Mouse (Mus musculus): ENCODE data around the gene Gpatch3. TPM values are rescaled to one million over a fixed set of nuclear protein-coding genes. Genes with fewer than 3 reads are reported as not detected.
A peak's percentile ranks its signal among the peaks of the same experiment; 100 is the strongest.

The Gpatch3 gene
- polyA plus RNA-seq, 1 experiment from 2014 or later, result 7.5 TPM

DNA sequence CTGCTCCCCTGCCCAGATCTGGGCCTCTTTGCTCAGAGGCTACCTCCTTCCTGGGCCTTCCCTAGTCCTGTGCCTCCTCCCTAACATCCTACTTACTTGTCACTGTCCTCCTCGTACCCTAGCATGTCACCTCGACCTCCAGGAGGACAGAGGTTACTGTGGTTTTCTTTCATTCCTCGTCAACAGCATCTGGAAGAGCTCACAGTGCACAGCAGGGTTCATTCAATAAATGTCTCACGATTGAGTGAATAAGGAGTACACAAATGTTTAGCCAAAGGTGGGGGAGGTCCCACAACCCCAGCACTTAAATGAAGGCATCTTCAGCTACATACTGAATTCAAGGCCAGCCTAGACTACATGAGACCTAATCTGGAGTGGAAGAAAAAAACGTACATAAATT lies 51.7 kb downstream of the Gpatch3 start:
- ATAC-seq (ENCODE audit: low FRiP score, low read depth), result no peak
- Histone ChIP-seq H3K4me1 (peaks cover 9% of the 10 kb centered on the region), H3K27ac (no peak overlapping the region), H3K36me3 (peaks cover 53% of the 10 kb centered on the region), H3K27me3 (no peaks in the 10 kb centered on the region), H3K9me3 (no peaks in the 10 kb centered on the region), H3K4me3 (no peak overlapping the region), H3K4me2 (replicated peaks) (no peak overlapping the region), H3K9ac (no peak overlapping the region)
- 55% methylated on average over 5 of the region's 5 CpGs for WGBS

DNA sequence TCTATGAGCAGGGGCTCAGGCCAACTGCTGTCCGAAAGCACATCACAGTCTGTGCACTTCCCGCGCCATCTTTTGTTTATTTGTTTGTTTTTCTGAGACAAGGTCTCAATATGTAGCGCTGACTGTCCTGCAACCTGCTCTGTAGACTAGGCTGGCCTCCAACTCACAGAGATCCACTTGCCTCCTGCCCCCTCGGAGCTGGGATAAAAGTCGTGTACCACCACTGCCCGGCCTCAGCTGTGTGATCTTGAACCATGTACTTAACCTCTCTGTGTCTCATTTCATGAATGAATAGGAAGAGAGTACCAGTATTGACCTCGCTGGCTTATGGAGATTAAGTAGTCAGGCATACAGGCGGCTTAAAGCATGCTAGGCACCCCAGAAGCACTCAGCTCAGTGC lies 52.1 kb downstream of the Gpatch3 start:
- Histone ChIP-seq H3K27me3 (no peaks in the 10 kb centered on the region), H3K9me3 (no peaks in the 10 kb centered on the region), H3K4me3 (no peak overlapping the region), H3K9ac (no peak overlapping the region), H3K4me2 (replicated peaks) (no peak overlapping the region), H3K27ac (no peak overlapping the region), H3K4me1 (peaks cover 13% of the 10 kb centered on the region), H3K36me3 (peaks cover 49% of the 10 kb centered on the region)
- no peak for ATAC-seq (ENCODE audit: low FRiP score, low read depth)
- 91% methylated on average over 9 of the region's 9 CpGs for WGBS

DNA sequence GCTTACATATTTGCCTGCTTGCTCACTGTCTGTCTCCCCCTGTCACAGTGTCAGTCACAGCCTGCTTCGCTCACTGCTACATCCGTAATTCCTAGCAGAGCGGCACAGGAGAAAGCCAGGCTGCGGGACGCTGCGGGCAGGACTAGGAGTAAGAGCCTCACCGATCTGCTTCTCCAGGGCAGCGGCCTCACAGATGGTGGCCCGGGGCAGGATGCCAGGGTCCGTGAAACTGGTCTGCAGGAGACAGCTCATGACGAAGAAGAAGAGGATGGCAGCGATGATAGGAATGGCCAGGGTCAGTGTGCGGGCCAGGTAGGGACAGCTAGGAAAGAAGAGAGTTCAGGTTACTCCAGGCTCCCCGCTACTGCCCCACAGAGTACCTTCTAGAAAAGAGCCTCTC lies 52.5 kb downstream of the Gpatch3 start:
- no peaks in the 10 kb centered on the region for H3K27me3 ChIP-seq
- no peak overlapping the region for H3K9ac ChIP-seq
- no peak for ATAC-seq (ENCODE audit: low FRiP score, low read depth)
- 94% methylated on average over 14 of the region's 14 CpGs for WGBS
- H3K36me3 ChIP-seq, result peaks cover 45% of the 10 kb centered on the region
- H3K4me3 ChIP-seq, result no peak overlapping the region
- no peak overlapping the region for H3K27ac ChIP-seq
- peaks cover 17% of the 10 kb centered on the region for H3K4me1 ChIP-seq
- H3K9me3 ChIP-seq, result no peaks in the 10 kb centered on the region
- H3K4me2 ChIP-seq (replicated peaks), result no peak overlapping the region

DNA sequence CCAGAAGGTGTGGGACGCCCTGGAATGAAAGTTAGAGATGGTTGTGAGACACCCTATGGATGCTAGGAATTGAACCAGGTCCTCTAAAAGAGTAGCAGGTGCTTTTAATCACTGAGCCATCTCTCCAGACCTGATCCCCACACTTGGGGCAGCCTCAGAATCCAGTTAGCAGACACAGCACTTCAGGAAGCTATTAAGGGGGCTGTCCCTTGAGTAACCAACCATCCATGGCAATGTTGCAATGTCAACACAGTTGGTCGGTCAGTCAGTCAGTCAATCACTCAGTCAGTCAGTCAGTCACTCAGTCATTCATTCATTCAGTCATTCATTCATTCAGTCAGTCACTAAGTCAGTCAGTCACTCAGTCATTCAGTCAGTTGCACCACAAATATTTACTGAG lies 54.0 kb downstream of the Gpatch3 start:
- Histone ChIP-seq H3K9ac (no peak overlapping the region), H3K36me3 (peaks cover 37% of the 10 kb centered on the region), H3K27me3 (no peaks in the 10 kb centered on the region), H3K27ac (no peak overlapping the region), H3K4me2 (replicated peaks) (no peak overlapping the region), H3K4me3 (no peak overlapping the region), H3K4me1 (peaks cover 23% of the 10 kb centered on the region), H3K9me3 (no peaks in the 10 kb centered on the region)
- 80% methylated on average over 2 of the region's 2 CpGs for WGBS
- no peak for ATAC-seq (ENCODE audit: low FRiP score, low read depth)

DNA sequence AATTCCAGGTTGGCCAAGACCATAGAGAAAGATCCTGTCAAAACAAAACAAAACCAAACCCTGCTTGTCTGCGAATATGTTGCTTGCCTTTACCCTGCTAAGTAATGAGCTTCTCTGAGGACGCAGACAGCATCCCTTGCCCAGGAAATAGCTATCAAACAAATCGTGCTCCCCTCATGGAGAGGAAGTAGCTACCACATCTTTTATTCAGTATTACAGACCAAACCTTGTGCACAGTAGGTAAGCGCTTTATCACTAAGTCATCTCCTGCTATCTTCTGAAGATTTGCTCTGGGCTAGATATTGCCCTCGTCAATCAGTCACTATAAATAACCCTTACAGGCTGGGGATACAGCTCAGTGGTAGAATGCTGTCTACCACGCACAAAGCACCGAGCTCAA lies 54.6 kb downstream of the Gpatch3 start:
- Histone ChIP-seq H3K36me3 (peaks cover 31% of the 10 kb centered on the region), H3K4me3 (no peak overlapping the region), H3K27ac (no peak overlapping the region), H3K4me1 (peaks cover 27% of the 10 kb centered on the region), H3K27me3 (no peaks in the 10 kb centered on the region), H3K4me2 (replicated peaks) (no peak overlapping the region), H3K9me3 (no peaks in the 10 kb centered on the region), H3K9ac (no peak overlapping the region)
- 85% methylated on average over 7 of the region's 7 CpGs for WGBS
- no peak for ATAC-seq (ENCODE audit: low FRiP score, low read depth)

DNA sequence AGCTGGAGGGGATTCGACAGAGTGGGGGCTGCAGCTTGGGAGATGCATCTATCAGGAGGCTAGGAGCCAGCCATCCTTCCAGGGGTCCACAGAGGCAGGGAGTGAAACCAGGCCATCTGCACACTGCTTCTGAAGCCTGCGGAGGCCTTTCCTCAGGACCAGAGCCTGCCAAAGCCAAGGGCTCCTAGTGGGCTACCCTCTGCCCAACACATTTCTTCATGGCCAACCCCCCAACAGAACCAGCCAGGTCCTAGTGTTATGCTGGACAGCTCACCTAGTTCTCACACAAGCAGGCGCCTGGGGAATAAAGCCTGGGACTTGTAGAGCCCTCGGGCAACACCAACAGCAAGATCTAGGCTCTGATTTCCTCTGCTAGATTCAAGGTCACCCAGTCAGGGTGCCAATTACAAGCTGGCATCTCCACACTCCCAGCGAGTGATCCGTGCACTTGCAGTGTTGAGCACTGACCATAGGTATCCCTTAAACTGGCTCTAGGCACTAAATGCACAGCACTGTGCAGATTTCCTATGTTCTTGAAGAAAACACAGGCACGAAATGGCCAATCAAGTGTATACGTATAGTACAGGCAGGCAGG lies 55.9 kb downstream of the Gpatch3 start:
- Histone ChIP-seq H3K4me2 (replicated peaks) (no peak overlapping the region), H3K4me1 (peaks cover 27% of the 10 kb centered on the region), H3K4me3 (no peak overlapping the region), H3K27me3 (no peaks in the 10 kb centered on the region), H3K27ac (no peak overlapping the region), H3K36me3 (peaks cover 19% of the 10 kb centered on the region), H3K9me3 (no peaks in the 10 kb centered on the region), H3K9ac (peak overlapping the region; percentile 25; the same call in 1 of the 2 replicates)
- 90% methylated on average over 8 of the region's 8 CpGs for WGBS
- no peak for ATAC-seq (ENCODE audit: low FRiP score, low read depth)

DNA sequence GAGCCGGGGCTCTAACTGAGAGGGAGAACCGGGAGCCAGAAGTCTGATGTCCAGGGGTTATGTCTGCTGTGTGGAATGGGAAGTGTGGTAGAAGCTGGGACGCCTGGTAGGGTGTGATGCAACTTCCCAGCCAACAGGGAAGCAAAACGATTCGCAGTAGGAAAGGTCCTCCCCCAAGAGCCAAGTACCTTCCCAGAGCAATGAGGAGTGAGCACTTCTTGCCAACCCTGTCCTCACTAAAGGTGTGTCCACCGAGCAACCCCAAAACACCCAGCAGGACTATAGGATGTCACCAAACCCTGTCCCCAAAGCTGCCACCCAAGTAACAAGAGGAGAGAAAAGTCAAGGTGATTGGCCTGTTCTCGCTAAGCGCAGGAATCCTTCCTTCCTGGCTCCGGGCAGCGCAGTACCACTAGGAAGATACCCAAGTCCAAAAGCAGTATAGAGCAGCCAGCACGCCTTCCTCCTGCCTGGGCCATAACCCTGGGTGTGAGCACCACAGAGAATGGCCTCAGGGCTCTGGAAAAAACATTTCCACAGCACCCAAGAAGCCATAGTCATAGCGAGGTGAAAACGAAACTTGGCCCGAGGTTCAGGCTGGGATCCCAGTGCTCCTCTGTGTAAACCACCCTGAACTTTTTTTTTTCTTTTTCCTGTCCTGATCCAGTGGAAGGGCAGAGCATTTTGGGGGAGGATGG lies 56.7 kb downstream of the Gpatch3 start:
- Histone ChIP-seq H3K27ac (no peak overlapping the region), H3K4me3 (no peak overlapping the region), H3K4me1 (peaks cover 27% of the 10 kb centered on the region), H3K4me2 (replicated peaks) (peak overlapping the region; percentile 90), H3K9ac (0 out of 2 replicates have a peak overlapping the region, but pooled peaks have one; percentile 25), H3K36me3 (peaks cover 11% of the 10 kb centered on the region), H3K9me3 (no peaks in the 10 kb centered on the region), H3K27me3 (no peaks in the 10 kb centered on the region)
- 78% methylated on average over 14 of the region's 14 CpGs for WGBS
- ATAC-seq (ENCODE audit: low FRiP score, low read depth), result no peak

DNA sequence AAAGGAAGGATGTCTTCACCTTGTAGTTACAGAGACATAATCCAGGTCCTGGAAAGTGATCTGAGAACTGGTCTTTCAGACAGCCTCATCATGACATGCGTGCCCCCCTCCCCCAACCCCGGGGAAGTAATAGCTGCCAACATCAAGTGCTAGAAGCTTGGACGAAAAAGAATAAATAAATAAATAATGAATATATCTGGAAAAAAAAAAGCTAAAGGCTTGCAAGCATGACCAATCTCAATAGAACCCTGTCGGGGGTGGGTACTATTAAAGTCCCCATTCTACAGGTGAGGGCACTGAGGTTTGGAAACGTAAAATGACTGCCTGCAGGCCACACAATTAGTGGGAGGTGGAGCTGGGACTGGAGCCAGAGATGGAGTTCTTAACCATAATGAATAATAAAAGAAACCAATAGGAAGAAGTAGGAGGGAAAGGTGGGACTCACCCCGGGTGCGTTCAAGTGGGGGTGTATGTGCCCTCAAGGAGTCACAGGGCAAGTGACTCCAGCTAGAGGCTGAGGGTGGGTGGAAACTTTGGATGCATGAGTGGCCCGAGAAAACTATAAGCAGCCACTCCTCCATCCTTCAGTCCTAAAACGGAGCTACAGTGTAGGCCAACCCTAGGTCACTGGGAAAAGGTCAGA lies 57.3 kb downstream of the Gpatch3 start:
- Histone ChIP-seq H3K27ac (peak overlapping the region; percentile 17; the same call in 1 of the 2 replicates), H3K36me3 (peaks cover 4% of the 10 kb centered on the region), H3K4me2 (replicated peaks) (peak overlapping the region; percentile 90), H3K9me3 (no peaks in the 10 kb centered on the region), H3K9ac (peak overlapping the region; percentile 93), H3K4me1 (peaks cover 27% of the 10 kb centered on the region), H3K27me3 (no peaks in the 10 kb centered on the region), H3K4me3 (peak overlapping the region; percentile 83)
- WGBS, result 43% methylated on average over 9 of the region's 9 CpGs
- no peak for ATAC-seq (ENCODE audit: low FRiP score, low read depth)

DNA sequence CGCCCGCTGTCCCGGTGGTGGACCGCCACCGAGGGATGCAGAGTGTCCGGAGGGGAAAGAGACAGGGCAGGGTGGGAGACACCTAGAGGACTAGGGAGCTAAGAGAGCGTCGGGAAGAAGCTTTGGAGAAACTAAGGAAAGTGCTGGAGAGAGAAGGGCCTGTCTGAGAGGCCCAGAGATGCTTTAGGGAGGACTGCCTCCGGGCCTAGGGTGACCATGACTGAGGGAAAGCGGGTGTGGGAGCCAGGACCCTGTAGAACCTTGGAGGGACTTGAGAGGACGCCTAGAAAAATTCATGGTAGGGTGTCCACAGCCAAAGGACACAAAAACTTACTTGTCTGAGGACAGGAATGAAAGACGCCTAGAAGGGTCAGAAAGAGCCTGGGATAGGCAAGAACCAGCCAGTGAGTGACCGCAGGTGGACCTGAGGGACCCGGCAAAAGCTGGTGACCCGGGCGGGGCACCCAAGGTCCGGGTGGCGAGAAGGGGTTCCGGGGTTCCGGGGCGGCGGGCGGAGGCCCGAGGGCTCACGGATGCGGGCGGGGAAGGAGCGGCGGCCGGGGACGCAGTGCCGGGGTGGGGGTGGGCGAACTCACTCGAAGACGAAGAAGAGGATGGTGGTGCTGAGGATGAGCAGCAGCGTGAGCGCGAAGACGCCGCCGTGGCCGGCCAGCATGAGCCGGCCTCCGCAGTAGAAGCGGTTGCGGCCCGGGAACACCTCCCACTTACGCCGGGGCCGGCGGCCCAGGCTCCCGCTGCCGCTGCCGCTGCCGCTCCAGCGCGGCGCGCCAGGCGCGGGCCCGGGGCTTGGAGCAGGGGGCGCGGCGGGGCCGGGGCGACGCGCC lies 58.2 kb downstream of the Gpatch3 start:
- WGBS, result 1% methylated on average over 56 of the region's 69 CpGs
- peak overlapping the region; percentile 83 for H3K4me3 ChIP-seq
- H3K27me3 ChIP-seq, result no peaks in the 10 kb centered on the region
- peak overlapping the region; percentile 67; the same call in 1 of the 2 replicates for H3K27ac ChIP-seq
- H3K4me1 ChIP-seq, result peaks cover 27% of the 10 kb centered on the region
- peak overlapping the region; percentile 90 for H3K4me2 ChIP-seq (replicated peaks)
- ATAC-seq (ENCODE audit: low FRiP score, low read depth), result peak; percentile 49
- peak overlapping the region; percentile 93 for H3K9ac ChIP-seq
- H3K9me3 ChIP-seq, result no peaks in the 10 kb centered on the region
- H3K36me3 ChIP-seq, result no peaks in the 10 kb centered on the region; the same call in 1 of the 2 replicates

DNA sequence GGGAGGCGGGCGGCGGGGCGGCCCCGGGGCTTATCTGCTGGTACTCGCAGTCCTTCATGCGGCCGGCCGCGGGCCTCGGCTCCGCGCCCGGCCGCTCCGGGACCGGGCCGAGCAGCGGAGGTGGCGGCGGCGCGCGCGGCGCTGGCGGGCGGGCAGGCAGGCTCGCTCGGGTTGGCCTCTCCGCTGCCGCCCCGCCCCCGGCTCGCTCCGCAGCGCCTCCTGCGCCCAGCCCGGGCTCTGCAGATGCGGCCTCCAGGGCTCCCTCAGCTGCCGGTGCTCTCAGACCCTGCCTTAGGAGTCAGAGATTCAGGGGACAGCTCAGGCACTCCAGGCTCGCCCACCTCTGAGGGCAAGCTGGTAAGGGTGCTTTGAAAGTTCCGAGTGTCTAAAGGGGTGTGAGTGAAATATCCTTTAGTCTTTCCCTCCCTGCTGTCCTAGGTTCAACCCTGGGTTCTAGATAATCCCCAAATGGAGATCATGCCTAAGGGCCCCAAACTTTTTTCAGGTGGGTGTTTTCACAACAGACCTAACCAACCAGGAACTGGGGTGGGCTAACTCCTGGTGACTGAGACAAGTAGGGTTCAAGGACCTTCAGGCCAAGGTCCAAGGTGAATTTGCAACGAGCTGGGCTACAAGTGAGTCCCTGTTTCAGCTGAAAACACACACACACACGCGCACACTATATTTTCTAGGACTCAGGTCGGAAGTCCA lies 58.9 kb downstream of the Gpatch3 start:
- peak; percentile 89 for ATAC-seq (ENCODE audit: low FRiP score, low read depth)
- Histone ChIP-seq H3K4me3 (peak overlapping the region; percentile 83), H3K9ac (peak overlapping the region; percentile 93), H3K36me3 (no peaks in the 10 kb centered on the region; the same call in 1 of the 2 replicates), H3K4me2 (replicated peaks) (peak overlapping the region; percentile 90), H3K9me3 (no peaks in the 10 kb centered on the region), H3K4me1 (peaks cover 27% of the 10 kb centered on the region), H3K27me3 (no peaks in the 10 kb centered on the region), H3K27ac (peak overlapping the region; percentile 67; the same call in 1 of the 2 replicates)
- 12% methylated on average over 28 of the region's 47 CpGs for WGBS

Data from limb, embryonic 13.5 days (tissue).